Mouse (Mus musculus) midbrain, embryonic 13.5 days (tissue): ENCODE data around the gene Kif13a. TPM values are rescaled to one million over a fixed set of nuclear protein-coding genes. Genes with fewer than 3 reads are reported as not detected.

ENCODE experiments used
- ATAC-seq: fragments of 200-750 bp; cut with Nextera tagmentation; 2 replicates; pipeline ENCODE4 v1.8.0; 2017; ENCODE audit warnings: mild to moderate bottlenecking, moderate TSS enrichment, moderate library complexity
- H3K27ac ChIP-seq: fragments of 300-500 bp; sonication (generic); 2 replicates; pipeline ENCODE4 v1.5.1; 2015; ENCODE audit warnings: inconsistent platforms, mild to moderate bottlenecking, moderate library complexity
- H3K27me3 ChIP-seq: fragments of 300-500 bp; sonication (generic); 2 replicates; pipeline ENCODE4 v1.6.1; 2015; ENCODE audit warnings: mild to moderate bottlenecking, inconsistent platforms
- H3K36me3 ChIP-seq: fragments of 300-500 bp; sonication (generic); 2 replicates; pipeline ENCODE4 v1.6.1; 2015; ENCODE audit warnings: mild to moderate bottlenecking, inconsistent platforms
- H3K4me1 ChIP-seq: fragments of 300-500 bp; sonication (generic); replicated peaks from 2 replicates; pipeline ENCODE4 v1.6.1; 2015; ENCODE audit warnings: inconsistent platforms
- H3K4me2 ChIP-seq: fragments of 300-500 bp; sonication (generic); replicated peaks from 2 replicates; pipeline ENCODE4 v1.6.1; 2015; ENCODE audit warnings: moderate library complexity, mild to moderate bottlenecking, inconsistent platforms
- H3K4me3 ChIP-seq: fragments of 300-500 bp; sonication (generic); replicated peaks from 2 replicates; pipeline ENCODE4 v1.5.1; 2015; ENCODE audit warnings: mild to moderate bottlenecking, inconsistent platforms
- H3K9ac ChIP-seq: fragments of 300-500 bp; sonication (generic); replicated peaks from 2 replicates; pipeline ENCODE4 v1.6.1; 2015; ENCODE audit warnings: mild to moderate bottlenecking, inconsistent platforms
- H3K9me3 ChIP-seq: fragments of 300-500 bp; sonication (generic); 2 replicates; pipeline ENCODE4 v1.6.1; 2016; ENCODE audit warnings: mild to moderate bottlenecking, inconsistent platforms
- WGBS: fragments of 180-500 bp; shearing (Covaris S2); methylation state at CpG from one replicate; pipeline ENCODE4 v1.1.7; 2015; 5-methylcytosine and 5-hydroxymethylcytosine counted together
- polyA plus RNA-seq: library from polyadenylated mRNA; unstranded; fragments of >200 nt; fragmentation: Nextera tagmentation; extraction: Ambion mirVana; gene quantifications from 2 replicates; pipeline ENCODE4 v1.2.1, GENCODE M21; 2015

The Kif13a gene
- polyA plus RNA-seq, 1 experiment from 2014 or later: 9.6 TPM

- Histone ChIP-seq H3K9ac (no peak overlapping the region), H3K4me3 (no peak overlapping the region), H3K4me2 (no peak overlapping the region), H3K27me3 (no peaks in the 10 kb centered on the region), H3K36me3 (no peaks in the 10 kb centered on the region), H3K4me1 (peaks cover 16% of the 10 kb centered on the region), H3K27ac (no peak overlapping the region), H3K9me3 (0 out of 2 replicates have a peak, but pooled peaks cover 2% of the 10 kb centered on the region)
- ATAC-seq: no peak
- 76% methylated on average over 3 of the region's 3 CpGs for WGBS
These were observed 18.4 kb upstream of the Kif13a start for GRCm38 (mm10) chr13:46948027-46948426.

- peaks cover 16% of the 10 kb centered on the region for H3K4me1 ChIP-seq
- H3K4me2 ChIP-seq: no peak overlapping the region
- H3K27me3 ChIP-seq: no peaks in the 10 kb centered on the region
- no peak overlapping the region for H3K9ac ChIP-seq
- no peaks in the 10 kb centered on the region for H3K36me3 ChIP-seq
- H3K9me3 ChIP-seq: 0 out of 2 replicates have a peak, but pooled peaks cover 2% of the 10 kb centered on the region
- ATAC-seq: no peak
- no peak overlapping the region for H3K27ac ChIP-seq
- no peak overlapping the region for H3K4me3 ChIP-seq
- 46% methylated on average over 5 of the region's 5 CpGs for WGBS
These were observed 16.4 kb upstream of the Kif13a start for GRCm38 (mm10) chr13:46946041-46946440.

GRCm38 (mm10) chr13:46945256-46945655, 15.6 kb upstream of the Kif13a start:
- Histone ChIP-seq H3K4me3 (no peak overlapping the region), H3K27ac (no peak overlapping the region), H3K4me2 (no peak overlapping the region), H3K4me1 (peaks cover 16% of the 10 kb centered on the region), H3K36me3 (no peaks in the 10 kb centered on the region), H3K27me3 (no peaks in the 10 kb centered on the region), H3K9me3 (no peaks in the 10 kb centered on the region), H3K9ac (no peak overlapping the region)
- WGBS: 87% methylated on average over 3 of the region's 3 CpGs
- ATAC-seq: no peak

DNA sequence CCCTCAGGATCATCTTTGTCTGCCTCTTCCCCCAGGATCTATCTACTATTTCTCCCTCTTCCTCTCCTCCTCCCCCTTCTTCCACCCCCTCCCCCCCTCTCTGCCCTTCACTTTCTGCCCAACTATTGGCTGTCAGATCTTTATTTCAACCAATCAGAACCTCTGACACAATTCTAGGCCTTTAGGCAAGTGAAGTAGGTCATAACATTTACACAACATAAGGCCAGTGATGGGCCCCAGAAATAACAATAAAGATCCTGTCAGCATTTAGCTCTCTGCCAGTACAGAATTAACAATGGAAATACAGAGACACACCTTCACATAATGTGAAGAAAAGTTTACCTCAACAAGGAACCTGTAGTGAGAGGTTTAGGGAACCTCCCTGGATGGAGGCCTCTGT, 13.6 kb upstream of the Kif13a start:
- peaks cover 16% of the 10 kb centered on the region for H3K4me1 ChIP-seq
- no peak overlapping the region for H3K4me2 ChIP-seq
- H3K9ac ChIP-seq: no peak overlapping the region
- H3K9me3 ChIP-seq: no peaks in the 10 kb centered on the region
- H3K27ac ChIP-seq: no peak overlapping the region
- no peaks in the 10 kb centered on the region for H3K27me3 ChIP-seq
- H3K4me3 ChIP-seq: no peak overlapping the region
- no peak for ATAC-seq
- no peaks in the 10 kb centered on the region for H3K36me3 ChIP-seq

DNA sequence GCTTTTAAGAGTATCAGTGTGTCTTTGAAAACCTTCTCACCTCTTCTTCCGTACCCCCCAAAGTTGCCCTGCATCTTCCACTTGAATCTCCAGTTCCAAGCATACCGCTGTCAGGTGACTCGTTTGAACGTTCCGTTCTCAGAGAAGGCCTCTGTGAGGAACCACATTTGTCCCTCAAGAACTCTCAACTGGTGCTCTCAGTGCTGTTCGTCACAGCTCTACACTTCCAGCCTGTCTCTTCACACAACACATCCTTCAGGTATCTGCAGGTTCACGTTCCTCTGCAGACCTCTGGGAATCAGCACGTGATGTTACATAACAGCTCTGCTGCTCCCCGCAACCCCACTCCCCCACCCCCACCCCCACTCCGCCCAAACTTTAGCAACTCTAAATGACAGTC, 4.4 kb upstream of the Kif13a start:
- Histone ChIP-seq H3K4me1 (peaks cover 8% of the 10 kb centered on the region), H3K27me3 (0 out of 2 replicates have a peak, but pooled peaks cover 3% of the 10 kb centered on the region), H3K9ac (no peak overlapping the region), H3K36me3 (no peaks in the 10 kb centered on the region), H3K4me3 (no peak overlapping the region), H3K27ac (no peak overlapping the region), H3K9me3 (no peaks in the 10 kb centered on the region), H3K4me2 (no peak overlapping the region)
- ATAC-seq: no peak
- 89% methylated on average over 10 of the region's 10 CpGs for WGBS

DNA sequence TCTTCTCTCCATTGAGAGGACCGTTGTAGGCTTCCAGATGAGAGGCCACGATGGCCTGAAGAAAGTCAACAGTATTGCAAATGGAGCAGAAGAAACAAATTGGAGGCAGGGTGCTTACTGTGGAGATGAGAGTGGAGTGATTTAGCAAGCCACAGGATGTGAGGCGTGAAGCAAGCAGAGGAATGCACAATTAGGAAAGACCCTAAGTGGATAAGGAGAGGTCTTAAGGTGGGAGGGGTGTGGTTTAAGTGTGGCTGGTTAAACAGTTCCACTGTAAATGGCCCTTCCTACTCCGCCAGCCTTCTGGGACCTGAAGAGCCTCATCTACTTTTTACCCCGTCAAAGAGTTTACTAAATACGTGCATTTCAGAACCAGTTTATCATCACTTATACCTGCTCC, 3.2 kb upstream of the Kif13a start:
- Histone ChIP-seq H3K9ac (no peak overlapping the region), H3K27me3 (0 out of 2 replicates have a peak, but pooled peaks cover 3% of the 10 kb centered on the region), H3K36me3 (no peaks in the 10 kb centered on the region), H3K27ac (no peak overlapping the region), H3K4me3 (no peak overlapping the region), H3K9me3 (no peaks in the 10 kb centered on the region), H3K4me2 (no peak overlapping the region), H3K4me1 (peaks cover 19% of the 10 kb centered on the region)
- no peak for ATAC-seq
- 84% methylated on average over 6 of the region's 6 CpGs for WGBS

GRCm38 (mm10) chr13:46932049-46932448, 2.4 kb upstream of the Kif13a start:
- no peak overlapping the region for H3K4me3 ChIP-seq
- WGBS: 86% methylated on average over 1 of the region's 1 CpGs
- no peak for ATAC-seq
- no peaks in the 10 kb centered on the region for H3K9me3 ChIP-seq
- H3K27ac ChIP-seq: no peak overlapping the region
- H3K4me2 ChIP-seq: no peak overlapping the region
- peaks cover 23% of the 10 kb centered on the region for H3K4me1 ChIP-seq
- no peaks in the 10 kb centered on the region for H3K36me3 ChIP-seq
- no peak overlapping the region for H3K9ac ChIP-seq
- H3K27me3 ChIP-seq: 0 out of 2 replicates have a peak, but pooled peaks cover 3% of the 10 kb centered on the region

GRCm38 (mm10) chr13:46930659-46931046, 986 bp upstream of the Kif13a start:
- Histone ChIP-seq H3K4me2 (peak overlapping the region; percentile 79), H3K27ac (peak overlapping the region; percentile 97), H3K9ac (peak overlapping the region; percentile 87; the same call in 1 of the 2 replicates), H3K4me3 (peak overlapping the region; percentile 65), H3K4me1 (peaks cover 31% of the 10 kb centered on the region), H3K36me3 (peaks cover 12% of the 10 kb centered on the region; the same call in 1 of the 2 replicates), H3K27me3 (0 out of 2 replicates have a peak, but pooled peaks cover 3% of the 10 kb centered on the region), H3K9me3 (no peaks in the 10 kb centered on the region)
- ATAC-seq: peak; percentile 38
- WGBS: 3% methylated on average over 15 of the region's 15 CpGs

DNA sequence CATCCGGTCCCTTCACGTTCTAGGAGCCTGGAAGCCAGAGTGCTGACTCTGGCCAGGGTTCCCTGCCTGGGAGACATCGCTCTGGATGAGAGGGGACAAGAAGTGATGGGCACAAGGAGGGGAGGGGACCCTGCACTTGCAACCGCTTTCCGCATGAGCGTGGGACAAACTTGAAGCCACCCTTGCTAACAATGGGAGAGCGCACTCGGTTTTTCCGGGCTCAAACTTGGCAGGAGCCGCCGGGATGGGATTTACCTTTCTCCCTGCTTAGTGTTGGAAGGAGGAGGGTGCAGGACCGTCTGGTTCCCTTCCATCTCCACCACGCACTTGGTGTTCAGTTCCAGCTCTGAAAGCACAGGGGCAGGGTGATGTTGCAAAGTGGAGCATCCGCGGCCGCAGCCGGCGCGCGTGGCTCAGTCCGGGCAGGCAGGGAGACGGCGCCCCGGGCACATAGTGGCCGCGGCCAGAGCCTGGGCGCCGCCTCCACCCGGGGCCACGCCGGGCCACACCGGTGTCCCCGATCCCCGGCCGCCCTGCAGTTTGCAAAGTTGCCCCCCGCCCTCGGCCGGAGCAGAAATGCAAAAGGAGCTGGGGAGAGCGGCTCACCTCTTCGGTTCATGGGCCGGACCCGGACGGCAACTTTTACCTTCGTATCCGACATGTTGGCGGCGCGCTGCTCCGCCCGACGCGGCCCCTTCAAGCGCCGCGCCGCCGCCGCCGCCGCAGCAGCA, 541 bp downstream of the Kif13a start:
- ATAC-seq: peak; percentile 77
- under 1% methylated on average over 57 of the region's 60 CpGs for WGBS
- H3K4me2 ChIP-seq: peak overlapping the region; percentile 79
- peak overlapping the region; percentile 65 for H3K4me3 ChIP-seq
- H3K9ac ChIP-seq: peak overlapping the region; percentile 87
- H3K36me3 ChIP-seq: peaks cover 15% of the 10 kb centered on the region; the same call in 1 of the 2 replicates
- H3K27ac ChIP-seq: peak overlapping the region; percentile 97
- H3K27me3 ChIP-seq: 0 out of 2 replicates have a peak, but pooled peaks cover 3% of the 10 kb centered on the region
- peaks cover 31% of the 10 kb centered on the region for H3K4me1 ChIP-seq
- H3K9me3 ChIP-seq: no peaks in the 10 kb centered on the region

GRCm38 (mm10) chr13:46928404-46928803, 1.3 kb downstream of the Kif13a start:
- Histone ChIP-seq H3K27me3 (0 out of 2 replicates have a peak, but pooled peaks cover 3% of the 10 kb centered on the region), H3K4me3 (peak overlapping the region; percentile 65), H3K9me3 (no peaks in the 10 kb centered on the region), H3K36me3 (peaks cover 15% of the 10 kb centered on the region; the same call in 1 of the 2 replicates), H3K4me1 (peaks cover 31% of the 10 kb centered on the region), H3K4me2 (peak overlapping the region; percentile 79), H3K27ac (peak overlapping the region; percentile 97), H3K9ac (peak overlapping the region; percentile 87; the same call in 1 of the 2 replicates)
- ATAC-seq: no peak
- 19% methylated on average over 5 of the region's 5 CpGs for WGBS

DNA sequence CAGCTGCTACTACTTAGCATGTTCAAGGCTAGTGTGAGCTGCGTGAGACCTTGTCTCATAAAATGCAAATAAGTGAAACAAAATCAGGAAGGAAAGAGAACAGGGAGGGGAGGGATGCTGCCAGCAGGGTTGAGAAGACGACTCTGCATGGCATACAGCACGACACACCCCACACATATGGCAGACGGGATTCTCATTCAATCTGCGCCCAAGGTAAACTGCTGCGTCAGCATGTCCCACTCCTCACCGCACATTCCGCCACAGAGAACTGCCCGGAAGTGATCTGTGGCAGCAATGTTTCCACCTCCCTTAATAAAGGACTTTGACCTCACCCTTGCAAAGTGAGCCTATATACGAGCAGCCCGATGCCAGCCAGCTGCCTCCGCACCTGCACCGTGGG, 4.0 kb downstream of the Kif13a start:
- Histone ChIP-seq H3K9ac (no peak overlapping the region), H3K4me1 (peaks cover 26% of the 10 kb centered on the region), H3K9me3 (no peaks in the 10 kb centered on the region), H3K36me3 (peaks cover 15% of the 10 kb centered on the region; the same call in 1 of the 2 replicates), H3K4me3 (no peak overlapping the region), H3K27me3 (no peaks in the 10 kb centered on the region), H3K4me2 (no peak overlapping the region), H3K27ac (no peak overlapping the region)
- 90% methylated on average over 13 of the region's 13 CpGs for WGBS
- ATAC-seq: no peak

- ATAC-seq: no peak
- Histone ChIP-seq H3K36me3 (peaks cover 15% of the 10 kb centered on the region; the same call in 1 of the 2 replicates), H3K4me3 (no peak overlapping the region), H3K27ac (no peak overlapping the region), H3K9me3 (no peaks in the 10 kb centered on the region), H3K27me3 (no peaks in the 10 kb centered on the region), H3K9ac (no peak overlapping the region), H3K4me1 (0 out of 2 replicates have a peak, but pooled peaks cover 5% of the 10 kb centered on the region), H3K4me2 (no peak overlapping the region)
- WGBS: 90% methylated on average over 8 of the region's 8 CpGs
These were observed 8.1 kb downstream of the Kif13a start for GRCm38 (mm10) chr13:46921559-46921958.
